Mouse (Mus musculus) ES-Bruce4 (cell line): Measurements from ENCODE around the gene Tubg2. TPM values are rescaled to one million over a fixed set of nuclear protein-coding genes. Genes with fewer than 3 reads are reported as not detected.

Experiments
- H3K27ac ChIP-seq: 2 replicates; pipeline ENCODE4 v1.5.1; 2012; ENCODE audit warnings: low read length, inconsistent platforms; ENCODE audit not compliant: insufficient read depth
- H3K27me3 ChIP-seq: 2 replicates; pipeline ENCODE4 v1.6.1; 2012; ENCODE audit warnings: mild to moderate bottlenecking, low read length, inconsistent platforms; ENCODE audit not compliant: control insufficient read depth, poor library complexity, insufficient read depth, severe bottlenecking
- H3K36me3 ChIP-seq: 2 replicates; pipeline ENCODE4 v1.6.1; 2012; ENCODE audit warnings: inconsistent platforms, mild to moderate bottlenecking, low read length, moderate library complexity; ENCODE audit not compliant: control insufficient read depth, poor library complexity, insufficient read depth, severe bottlenecking
- H3K4me1 ChIP-seq: one replicate; pipeline ENCODE4 v1.8.1; 2011; ENCODE audit warnings: low read length; ENCODE audit not compliant: control insufficient read depth, insufficient read depth
- H3K4me3 ChIP-seq: 2 replicates; pipeline ENCODE4 v1.5.1; 2011; ENCODE audit warnings: low read depth, mild to moderate bottlenecking, low read length
- H3K9ac ChIP-seq: 2 replicates; pipeline ENCODE4 v1.6.1; 2012; ENCODE audit warnings: low read depth, mild to moderate bottlenecking, inconsistent platforms; ENCODE audit not compliant: poor library complexity, severe bottlenecking
- H3K9me3 ChIP-seq: replicated peaks from 2 replicates; pipeline ENCODE4 v1.6.1; 2012; ENCODE audit warnings: mild to moderate bottlenecking, low read length, inconsistent platforms; ENCODE audit not compliant: control insufficient read depth, poor library complexity, insufficient read depth, severe bottlenecking
- CTCF ChIP-seq: IDR thresholded peaks from one replicate; pipeline ENCODE4 v1.8.1; 2011; ENCODE audit warnings: low read depth, low read length
- EP300 ChIP-seq: IDR thresholded peaks from 2 replicates; pipeline ENCODE4 v1.6.1; 2011; ENCODE audit warnings: low read depth, low read length; ENCODE audit not compliant: insufficient read depth
- POLR2A ChIP-seq: IDR thresholded peaks from one replicate; pipeline ENCODE4 v1.8.1; 2011; ENCODE audit warnings: low read length; ENCODE audit not compliant: insufficient read depth
- polyA plus RNA-seq: library from polyadenylated mRNA; stranded (reverse); fragments of >200 nt; gene quantifications from 2 replicates; pipeline ENCODE4 v1.2.4, GENCODE M21; 2011; ENCODE audit warnings: low read depth; ENCODE audit not compliant: missing spikeins, insufficient read depth, insufficient read length

The Tubg2 gene
- polyA plus RNA-seq, 1 experiment: 1.9 TPM

DNA sequence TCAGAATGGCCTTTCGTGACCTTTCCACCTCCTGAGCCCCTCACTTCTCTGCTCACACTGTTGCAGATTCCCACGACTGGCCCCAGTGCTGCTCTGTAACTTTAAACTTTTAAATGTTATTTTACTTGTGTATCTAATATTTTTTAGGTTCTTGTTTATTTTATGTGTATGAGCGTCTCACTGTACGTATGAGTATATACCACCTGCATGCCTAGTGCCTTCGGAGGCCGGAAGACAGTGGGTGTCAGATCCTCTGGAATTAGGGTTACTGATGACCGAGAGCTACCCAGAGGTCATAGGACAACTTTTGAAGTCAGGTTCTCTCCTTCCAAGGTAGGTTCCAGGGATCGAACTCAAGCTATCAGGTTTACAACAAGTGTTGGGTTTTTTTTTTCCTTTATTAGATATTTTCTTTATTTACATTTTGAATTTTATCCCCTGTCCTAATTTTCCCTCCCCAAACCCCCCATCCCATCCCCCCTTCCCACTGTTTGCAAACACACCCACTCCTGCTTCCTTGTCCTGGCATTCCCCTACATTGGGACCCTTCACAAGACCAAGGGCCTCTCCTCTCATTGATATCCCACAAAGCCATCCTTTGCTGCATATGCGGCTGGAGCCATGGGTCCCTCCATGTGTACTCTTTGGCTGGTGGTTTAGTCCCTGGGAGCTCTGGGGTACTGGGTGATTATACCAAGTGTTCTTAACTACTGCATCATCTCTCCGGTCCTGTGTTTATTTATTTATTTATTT lies 13.3 kb upstream of the Tubg2 start:
- no peaks in the 10 kb centered on the region for H3K4me1 ChIP-seq
- H3K27ac ChIP-seq: no peak overlapping the region
- H3K27me3 ChIP-seq: no peaks in the 10 kb centered on the region
- no peak overlapping the region for H3K4me3 ChIP-seq
- TF ChIP-seq CTCF: no peak
- TF ChIP-seq EP300: no peak
- TF ChIP-seq POLR2A: no peak
- no peaks in the 10 kb centered on the region for H3K9me3 ChIP-seq
- H3K36me3 ChIP-seq: no peaks in the 10 kb centered on the region
- no peak overlapping the region for H3K9ac ChIP-seq

DNA sequence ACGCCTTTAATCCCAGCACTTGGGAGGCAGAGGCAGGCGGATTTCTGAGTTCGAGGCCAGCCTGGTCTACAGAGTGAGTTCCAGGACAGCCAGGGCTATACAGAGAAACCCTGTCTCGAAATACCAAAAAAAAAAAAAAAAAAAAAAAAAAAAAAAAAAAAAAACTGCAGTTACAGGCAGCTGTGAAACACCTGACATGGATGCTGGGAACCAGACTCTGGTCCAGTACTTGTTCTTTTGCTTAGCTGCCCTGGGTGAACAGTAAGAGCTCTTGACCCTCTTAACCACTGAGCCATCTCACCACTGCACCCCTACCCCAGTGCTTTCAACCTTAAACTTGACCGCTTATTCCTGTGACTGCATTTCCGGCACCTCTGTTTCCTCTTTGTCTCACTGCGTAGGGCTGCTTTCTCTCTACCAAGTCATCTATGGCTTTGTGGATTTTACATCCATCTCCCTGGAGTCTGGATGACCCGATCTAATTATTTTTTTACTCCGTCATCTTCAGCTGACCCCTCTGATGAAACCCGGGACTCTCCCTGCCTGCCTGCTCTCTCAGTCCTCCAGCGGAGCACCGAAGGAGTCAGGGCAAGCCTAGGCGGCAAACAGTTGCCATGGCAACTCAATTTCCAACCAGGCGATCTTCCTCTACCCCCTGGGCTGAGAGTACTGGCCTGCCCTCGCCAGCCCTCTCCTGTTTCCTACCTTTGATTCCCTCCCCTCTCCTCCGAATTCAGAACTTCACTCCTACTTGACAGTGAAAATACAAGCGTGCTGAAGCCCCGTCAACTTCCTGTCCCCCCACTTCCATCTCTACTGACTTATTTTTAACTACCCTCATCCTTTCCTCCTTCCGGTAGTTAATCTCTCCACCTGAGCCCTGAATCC lies 12.1 kb upstream of the Tubg2 start:
- Histone ChIP-seq H3K36me3 (no peaks in the 10 kb centered on the region), H3K9ac (peak overlapping the region; percentile 10), H3K9me3 (no peaks in the 10 kb centered on the region), H3K4me1 (no peaks in the 10 kb centered on the region), H3K27me3 (no peaks in the 10 kb centered on the region), H3K4me3 (peak overlapping the region; percentile 7), H3K27ac (peak overlapping the region; percentile 35)
- TF ChIP-seq EP300 (no peak), POLR2A (no peak)

DNA sequence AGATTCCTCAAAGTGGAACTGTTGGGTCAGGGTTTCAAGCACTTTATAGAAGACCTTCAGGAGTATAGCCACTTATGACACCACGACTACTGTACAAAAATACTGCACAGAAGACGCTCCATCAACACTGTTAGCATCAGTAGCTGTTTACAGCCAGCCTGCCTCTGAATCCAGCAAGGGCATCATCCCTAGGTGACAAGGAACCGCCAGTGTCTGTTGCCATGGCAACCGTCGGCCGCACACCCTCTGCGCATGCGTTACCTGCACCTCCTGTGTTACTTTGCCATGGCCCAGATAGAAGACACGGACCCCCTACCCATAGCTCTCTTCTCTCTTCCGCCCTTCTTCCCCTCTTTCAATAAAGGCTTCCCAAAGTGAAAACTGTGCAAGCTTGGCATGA lies 9.3 kb upstream of the Tubg2 start:
- H3K27ac ChIP-seq: no peak overlapping the region

DNA sequence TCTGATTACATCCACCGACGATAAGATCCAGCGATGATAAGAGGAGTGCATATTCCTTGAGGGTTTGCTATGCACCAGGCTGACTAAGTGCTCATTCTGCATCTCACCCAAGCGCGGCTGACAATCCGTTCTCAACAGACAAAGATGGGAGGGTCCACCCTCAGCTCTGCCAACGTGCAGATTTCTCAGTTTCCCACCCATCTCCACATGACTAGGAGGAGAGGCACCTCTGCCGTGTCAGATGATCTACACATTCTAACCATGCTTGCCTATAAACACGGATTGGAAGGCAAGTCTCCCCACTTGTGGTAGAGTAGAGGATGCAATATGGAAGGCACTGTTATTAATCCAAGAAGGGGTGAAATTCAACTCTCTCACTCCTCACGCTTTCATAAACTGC lies 7.0 kb upstream of the Tubg2 start:
- Histone ChIP-seq H3K27me3 (no peaks in the 10 kb centered on the region), H3K4me3 (no peak overlapping the region), H3K4me1 (peaks cover 2% of the 10 kb centered on the region), H3K9ac (no peak overlapping the region), H3K9me3 (no peaks in the 10 kb centered on the region), H3K36me3 (no peaks in the 10 kb centered on the region), H3K27ac (no peak overlapping the region)
- TF ChIP-seq POLR2A: no peak
- no peak for TF ChIP-seq CTCF
- TF ChIP-seq EP300: no peak

More for the DNA sequence above, 9.3 kb upstream of the Tubg2 start:
- H3K4me1 ChIP-seq: peaks cover 2% of the 10 kb centered on the region
- TF ChIP-seq POLR2A: no peak
- no peak for TF ChIP-seq EP300
- TF ChIP-seq CTCF: no peak
- H3K9me3 ChIP-seq: no peaks in the 10 kb centered on the region
- H3K4me3 ChIP-seq: no peak overlapping the region
- H3K9ac ChIP-seq: no peak overlapping the region
- no peaks in the 10 kb centered on the region for H3K36me3 ChIP-seq
- no peaks in the 10 kb centered on the region for H3K27me3 ChIP-seq

DNA sequence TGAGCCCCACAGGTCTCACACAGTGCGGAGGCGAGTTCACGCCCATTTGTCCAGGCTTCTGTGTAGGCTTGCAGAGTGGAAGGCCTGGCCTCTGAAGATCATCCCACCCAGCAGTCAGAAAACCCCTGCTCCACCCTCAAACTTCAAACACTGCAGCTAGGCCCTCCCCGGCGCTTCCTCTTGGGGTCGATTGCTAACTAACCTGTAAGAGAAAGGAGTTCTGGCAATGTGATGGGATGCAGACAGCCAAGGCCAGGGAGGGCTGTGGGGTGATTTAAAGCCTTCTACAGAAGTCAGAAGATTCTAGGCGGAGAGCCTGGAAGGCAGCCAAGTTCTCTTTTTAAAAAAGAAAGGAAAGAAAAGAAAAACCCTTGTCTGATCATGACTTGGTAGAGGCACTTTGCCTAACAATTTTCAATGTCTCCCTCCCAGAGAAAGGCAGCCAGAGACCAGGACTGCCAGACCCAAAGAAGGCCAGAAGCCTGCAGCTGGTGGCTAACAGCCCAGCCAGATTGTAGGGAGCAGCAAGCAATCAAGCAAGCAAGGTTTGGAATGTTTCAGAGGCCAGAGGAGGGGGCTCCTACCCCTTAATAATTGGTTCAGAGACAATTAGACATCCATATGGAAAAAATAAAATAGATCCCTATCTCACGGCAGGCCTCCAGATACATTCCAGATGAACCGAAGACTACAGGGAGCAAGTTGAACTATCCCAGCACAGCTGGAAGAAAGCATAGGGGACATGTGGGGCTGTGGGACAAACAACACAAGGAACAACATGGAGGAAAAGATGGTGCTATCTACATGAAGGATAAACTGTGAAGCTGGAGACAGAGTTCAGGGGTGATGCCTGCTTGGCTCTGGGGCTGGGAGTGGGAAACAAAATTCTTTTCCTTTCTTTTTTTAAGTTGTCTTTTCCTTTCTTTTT lies 6.3 kb upstream of the Tubg2 start:
- Histone ChIP-seq H3K36me3 (no peaks in the 10 kb centered on the region), H3K27ac (no peak overlapping the region), H3K4me3 (no peak overlapping the region), H3K4me1 (peaks cover 2% of the 10 kb centered on the region), H3K27me3 (no peaks in the 10 kb centered on the region), H3K9ac (no peak overlapping the region), H3K9me3 (no peaks in the 10 kb centered on the region)
- TF ChIP-seq POLR2A (no peak), CTCF (no peak), EP300 (no peak)
